Mouse (Mus musculus): ENCODE data around the gene Pdgfra. TPM values are rescaled to one million over a fixed set of nuclear protein-coding genes. Genes with fewer than 3 reads are reported as not detected.

The Pdgfra gene
- polyA plus RNA-seq, 1 experiment from 2014 or later, result 78.8 TPM

GRCm38 (mm10) chr5:75156554-75157036 is 4.5 kb downstream of the Pdgfra start:
- ATAC-seq (ENCODE audit: insufficient number of reproducible peaks, insufficient read depth, low FRiP score, low TSS enrichment, low read depth), result no peak
- Histone ChIP-seq H3K9me3 (no peaks in the 10 kb centered on the region), H3K36me3 (peaks cover 15% of the 10 kb centered on the region), H3K4me3 (peak overlapping the region; percentile 80), H3K4me1 (peaks cover 39% of the 10 kb centered on the region), H3K4me2 (peak overlapping the region; percentile 65), H3K27ac (peak overlapping the region; percentile 94), H3K27me3 (peaks cover 12% of the 10 kb centered on the region), H3K9ac (peak overlapping the region; percentile 89)
- under 1% methylated on average over 21 of the region's 21 CpGs for WGBS

- Histone ChIP-seq H3K36me3 (peaks cover 19% of the 10 kb centered on the region), H3K9me3 (no peaks in the 10 kb centered on the region), H3K4me3 (peak overlapping the region; percentile 80), H3K27ac (peak overlapping the region; percentile 94), H3K27me3 (peaks cover 12% of the 10 kb centered on the region), H3K4me2 (peak overlapping the region; percentile 65), H3K4me1 (peaks cover 43% of the 10 kb centered on the region), H3K9ac (peak overlapping the region; percentile 89)
- under 1% methylated on average over 3 of the region's 3 CpGs for WGBS
- no peak for ATAC-seq (ENCODE audit: insufficient number of reproducible peaks, insufficient read depth, low FRiP score, low TSS enrichment, low read depth)
Observed at GRCm38 (mm10) chr5:75157038-75157437, 4.9 kb downstream of the Pdgfra start.

GRCm38 (mm10) chr5:75160530-75161170 is 8.6 kb downstream of the Pdgfra start:
- no peaks in the 10 kb centered on the region for H3K9me3 ChIP-seq
- no peaks in the 10 kb centered on the region for H3K27me3 ChIP-seq
- peak overlapping the region; percentile 2; the same call in 1 of the 2 replicates for H3K9ac ChIP-seq
- no peak for ATAC-seq (ENCODE audit: insufficient number of reproducible peaks, insufficient read depth, low FRiP score, low TSS enrichment, low read depth)
- 66% methylated on average over 12 of the region's 12 CpGs for WGBS
- H3K27ac ChIP-seq, result no peak overlapping the region
- H3K4me1 ChIP-seq, result peaks cover 57% of the 10 kb centered on the region
- no peak overlapping the region for H3K4me3 ChIP-seq
- H3K4me2 ChIP-seq, result peak overlapping the region; percentile 14; the same call in 1 of the 2 replicates
- H3K36me3 ChIP-seq, result peaks cover 55% of the 10 kb centered on the region

GRCm38 (mm10) chr5:75161586-75161985 is 9.5 kb downstream of the Pdgfra start:
- peaks cover 57% of the 10 kb centered on the region for H3K4me1 ChIP-seq
- H3K27ac ChIP-seq, result no peak overlapping the region
- 73% methylated on average over 6 of the region's 6 CpGs for WGBS
- no peaks in the 10 kb centered on the region for H3K9me3 ChIP-seq
- H3K27me3 ChIP-seq, result no peaks in the 10 kb centered on the region
- H3K36me3 ChIP-seq, result peaks cover 64% of the 10 kb centered on the region
- no peak for ATAC-seq (ENCODE audit: insufficient number of reproducible peaks, insufficient read depth, low FRiP score, low TSS enrichment, low read depth)
- no peak overlapping the region for H3K4me3 ChIP-seq
- H3K9ac ChIP-seq, result no peak overlapping the region
- no peak overlapping the region for H3K4me2 ChIP-seq

GRCm38 (mm10) chr5:75163289-75163951 is 11.3 kb downstream of the Pdgfra start:
- H3K4me2 ChIP-seq, result no peak overlapping the region
- no peak for ATAC-seq (ENCODE audit: insufficient number of reproducible peaks, insufficient read depth, low FRiP score, low TSS enrichment, low read depth)
- H3K27ac ChIP-seq, result peak overlapping the region; percentile 8
- peaks cover 82% of the 10 kb centered on the region for H3K36me3 ChIP-seq
- H3K9ac ChIP-seq, result no peak overlapping the region
- WGBS, result 74% methylated on average over 23 of the region's 23 CpGs
- H3K27me3 ChIP-seq, result no peaks in the 10 kb centered on the region
- no peak overlapping the region for H3K4me3 ChIP-seq
- no peaks in the 10 kb centered on the region for H3K9me3 ChIP-seq
- H3K4me1 ChIP-seq, result peaks cover 47% of the 10 kb centered on the region

DNA sequence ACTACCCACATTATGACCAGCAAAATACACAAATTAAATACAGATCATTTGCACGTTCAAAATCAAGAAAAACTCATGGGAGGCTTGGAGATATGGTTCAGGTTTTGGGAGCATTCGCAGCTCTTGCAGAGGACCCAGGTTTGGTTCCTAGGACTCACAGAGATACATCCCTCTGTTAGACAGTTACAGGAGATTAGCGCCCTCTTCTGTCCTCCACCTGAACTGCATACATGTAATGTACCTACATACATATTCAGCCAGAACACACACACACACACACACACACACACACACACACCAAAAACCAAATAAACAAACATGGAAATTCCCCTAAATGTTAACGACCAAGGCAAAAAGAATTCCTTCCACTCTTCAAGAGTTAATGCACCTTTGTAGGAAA is 12.6 kb downstream of the Pdgfra start:
- WGBS, result 72% methylated on average over 4 of the region's 4 CpGs
- peaks cover 94% of the 10 kb centered on the region for H3K36me3 ChIP-seq

GRCm38 (mm10) chr5:75169837-75170236 is 17.7 kb downstream of the Pdgfra start:
- H3K27me3 ChIP-seq, result no peaks in the 10 kb centered on the region
- peaks cover 6% of the 10 kb centered on the region; the same call in 1 of the 2 replicates for H3K4me1 ChIP-seq
- H3K9ac ChIP-seq, result no peak overlapping the region
- WGBS, result 69% methylated on average over 6 of the region's 6 CpGs
- no peak for ATAC-seq (ENCODE audit: insufficient number of reproducible peaks, insufficient read depth, low FRiP score, low TSS enrichment, low read depth)
- H3K4me3 ChIP-seq, result no peak overlapping the region
- no peaks in the 10 kb centered on the region for H3K9me3 ChIP-seq
- H3K4me2 ChIP-seq, result no peak overlapping the region
- H3K27ac ChIP-seq, result no peak overlapping the region
- H3K36me3 ChIP-seq, result peaks cover 95% of the 10 kb centered on the region

More for the DNA sequence above, 12.6 kb downstream of the Pdgfra start:
- no peak for ATAC-seq (ENCODE audit: insufficient number of reproducible peaks, insufficient read depth, low FRiP score, low TSS enrichment, low read depth)
- Histone ChIP-seq H3K4me3 (no peak overlapping the region), H3K9me3 (no peaks in the 10 kb centered on the region), H3K27me3 (no peaks in the 10 kb centered on the region), H3K4me1 (peaks cover 37% of the 10 kb centered on the region), H3K27ac (no peak overlapping the region), H3K9ac (no peak overlapping the region), H3K4me2 (no peak overlapping the region)

- Histone ChIP-seq H3K9me3 (no peaks in the 10 kb centered on the region), H3K27ac (no peak overlapping the region), H3K9ac (no peak overlapping the region), H3K4me2 (no peak overlapping the region), H3K4me3 (no peak overlapping the region), H3K27me3 (no peaks in the 10 kb centered on the region), H3K4me1 (peaks cover 6% of the 10 kb centered on the region; the same call in 1 of the 2 replicates), H3K36me3 (peaks cover 94% of the 10 kb centered on the region)
- ATAC-seq (ENCODE audit: insufficient number of reproducible peaks, insufficient read depth, low FRiP score, low TSS enrichment, low read depth), result no peak
- WGBS, result 93% methylated on average over 10 of the region's 10 CpGs
Observed at GRCm38 (mm10) chr5:75171859-75172258, 19.8 kb downstream of the Pdgfra start.

DNA sequence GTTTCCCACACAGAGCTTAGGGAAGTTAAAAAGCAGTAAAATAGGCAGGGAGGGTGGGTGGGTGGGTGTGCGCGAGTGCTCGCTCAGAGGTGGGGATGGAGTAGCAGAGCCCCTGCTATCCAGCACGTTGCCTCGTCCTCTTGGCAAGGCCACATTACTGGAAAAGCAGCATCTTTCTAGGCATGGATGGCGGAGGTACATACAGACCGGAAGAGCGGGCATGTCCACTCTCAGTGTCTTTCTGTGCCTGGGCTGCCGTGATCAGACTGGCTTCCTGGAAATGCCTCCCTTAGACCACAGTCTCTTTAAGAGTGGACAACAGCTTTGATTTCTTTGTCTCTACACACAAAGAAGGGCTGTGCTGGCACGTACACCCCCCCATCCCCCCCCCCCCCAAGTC is 27.2 kb downstream of the Pdgfra start:
- no peak overlapping the region for H3K4me3 ChIP-seq
- no peak overlapping the region for H3K27ac ChIP-seq
- H3K4me1 ChIP-seq, result peaks cover 6% of the 10 kb centered on the region; the same call in 1 of the 2 replicates
- no peak for ATAC-seq (ENCODE audit: insufficient number of reproducible peaks, insufficient read depth, low FRiP score, low TSS enrichment, low read depth)
- H3K27me3 ChIP-seq, result no peaks in the 10 kb centered on the region
- H3K9me3 ChIP-seq, result no peaks in the 10 kb centered on the region
- 91% methylated on average over 10 of the region's 10 CpGs for WGBS
- no peak overlapping the region for H3K9ac ChIP-seq
- no peak overlapping the region for H3K4me2 ChIP-seq
- H3K36me3 ChIP-seq, result peaks cover 97% of the 10 kb centered on the region

GRCm38 (mm10) chr5:75179726-75180290 is 27.7 kb downstream of the Pdgfra start:
- no peak overlapping the region for H3K4me3 ChIP-seq
- no peak overlapping the region for H3K27ac ChIP-seq
- no peak overlapping the region for H3K4me2 ChIP-seq
- H3K4me1 ChIP-seq, result peaks cover under 1% of the 10 kb centered on the region; the same call in 1 of the 2 replicates
- ATAC-seq (ENCODE audit: insufficient number of reproducible peaks, insufficient read depth, low FRiP score, low TSS enrichment, low read depth), result no peak
- H3K27me3 ChIP-seq, result no peaks in the 10 kb centered on the region
- H3K36me3 ChIP-seq, result peaks cover 93% of the 10 kb centered on the region
- H3K9me3 ChIP-seq, result no peaks in the 10 kb centered on the region
- H3K9ac ChIP-seq, result no peak overlapping the region
- WGBS, result 84% methylated on average over 12 of the region's 12 CpGs

DNA sequence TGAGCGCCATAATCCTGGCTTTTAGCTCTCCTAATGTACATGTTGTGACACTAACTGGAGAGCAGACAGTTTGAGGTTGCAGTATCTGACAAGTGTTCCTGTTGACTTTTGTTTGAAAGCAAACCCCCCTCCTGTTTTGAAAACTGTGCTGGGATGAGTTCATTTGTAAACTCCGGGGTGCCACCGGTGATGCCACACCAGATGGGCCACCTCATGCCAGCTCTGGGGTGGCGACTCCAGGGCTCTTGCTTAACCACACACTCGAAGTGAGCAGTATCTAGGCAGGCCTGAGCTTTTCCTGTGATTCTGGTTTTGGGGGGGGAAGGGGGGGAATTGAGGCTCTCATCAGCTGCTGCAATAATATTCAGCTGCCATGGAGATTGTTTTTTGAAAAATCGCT is 31.6 kb downstream of the Pdgfra start:
- Histone ChIP-seq H3K9me3 (no peaks in the 10 kb centered on the region), H3K9ac (no peak overlapping the region), H3K4me1 (no peaks in the 10 kb centered on the region), H3K27ac (no peak overlapping the region), H3K27me3 (no peaks in the 10 kb centered on the region), H3K4me2 (no peak overlapping the region), H3K36me3 (peaks cover 93% of the 10 kb centered on the region), H3K4me3 (no peak overlapping the region)
- WGBS, result 80% methylated on average over 6 of the region's 6 CpGs
- no peak for ATAC-seq (ENCODE audit: insufficient number of reproducible peaks, insufficient read depth, low FRiP score, low TSS enrichment, low read depth)
